Mouse (Mus musculus): Measurements from ENCODE around the gene Aplf.

DNA sequence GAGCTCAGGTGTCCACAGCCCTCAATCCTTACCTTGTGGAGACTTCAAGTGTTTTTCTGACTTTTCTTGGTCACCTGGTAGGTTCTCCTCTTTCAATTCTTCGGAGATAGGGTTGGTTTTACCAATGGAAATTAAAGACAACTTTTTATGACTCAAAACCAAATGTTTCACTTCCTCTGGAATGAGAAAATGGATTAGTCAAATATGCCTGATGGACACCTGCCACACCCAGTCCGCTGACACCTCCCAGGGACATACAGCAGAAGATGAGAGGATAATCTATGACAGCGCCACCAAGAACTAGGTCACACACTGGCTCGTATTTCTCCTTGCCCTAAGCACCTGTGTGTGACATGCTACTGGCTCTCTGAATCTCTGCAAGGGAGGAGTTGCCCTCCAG lies 42.1 kb upstream of the Aplf start:
- TF ChIP-seq CTCF (conservative IDR thresholded peaks at IDR 0.05; ENCODE audit: low read length) (no peak), POU5F1 (IDR thresholded peaks at IDR 0.05; ENCODE audit: borderline replicate concordance, low read length) (no peak)

All from E14TG2a.4 (cell line).